Mouse (Mus musculus) adrenal gland, postnatal 25 days (tissue): Measurements from ENCODE around the gene Klf13. TPM values are rescaled to one million over a fixed set of nuclear protein-coding genes. Genes with fewer than 3 reads are reported as not detected.

Experiments
- DNase-seq: peaks from one replicate; pipeline ENCODE4 v3.0.0; 2021; ENCODE audit warnings: mixed read lengths
- long read RNA-seq: library from polyadenylated mRNA; stranded (forward); transcript quantifications from one replicate; pipeline ENCODE4 v2.0.0, GENCODE M21; 2021
- total RNA-seq: library from RNA; stranded (reverse); gene quantifications from 2 replicates; pipeline ENCODE4 v1.2.3, GENCODE M21; 2021

Gene Klf13
- total RNA-seq: 85.4 and 93.8 TPM in 2 replicates
- long read RNA-seq, full-length matches to known transcripts: 48 of 61 reads
- long read RNA-seq, partial matches to known transcripts: 7 of 61 reads
- long read RNA-seq, other reads (novel, unspliced or antisense): 6 of 61 reads

GRCm38 (mm10) chr7:63938914-63939396 lies at the start of gene Klf13:
Gene Klf13, minus strand, starts transcription at chr7:63938915.
- peak; percentile 96 for DNase-seq

DNA sequence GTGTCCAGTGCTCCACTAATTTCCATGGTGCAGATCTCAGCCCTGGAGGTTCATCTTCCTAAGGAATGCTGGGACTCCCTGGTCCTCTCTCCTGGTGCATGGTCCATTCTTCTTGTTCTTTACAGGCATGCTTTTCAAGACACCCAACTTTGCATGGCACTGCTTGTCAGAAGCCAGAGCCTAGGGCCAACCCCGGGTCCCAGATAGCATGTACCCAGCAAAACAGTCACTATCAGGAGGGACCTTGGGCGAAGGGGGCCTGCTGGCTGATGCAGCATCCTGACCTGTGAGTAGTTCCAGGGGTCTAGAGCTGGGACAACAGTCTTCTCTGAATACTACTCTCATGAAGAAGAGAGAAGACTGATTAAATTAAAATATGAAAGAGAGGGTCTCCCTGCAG lies 49.7 kb upstream of the Klf13 start:
- DNase-seq: no peak

GRCm38 (mm10) chr7:63986407-63987182 lies 47.9 kb upstream of the Klf13 start:
- DNase-seq: peak; percentile 46

- DNase-seq: no peak
Measured at GRCm38 (mm10) chr7:63985696-63986406, 47.1 kb upstream of the Klf13 start.

DNA sequence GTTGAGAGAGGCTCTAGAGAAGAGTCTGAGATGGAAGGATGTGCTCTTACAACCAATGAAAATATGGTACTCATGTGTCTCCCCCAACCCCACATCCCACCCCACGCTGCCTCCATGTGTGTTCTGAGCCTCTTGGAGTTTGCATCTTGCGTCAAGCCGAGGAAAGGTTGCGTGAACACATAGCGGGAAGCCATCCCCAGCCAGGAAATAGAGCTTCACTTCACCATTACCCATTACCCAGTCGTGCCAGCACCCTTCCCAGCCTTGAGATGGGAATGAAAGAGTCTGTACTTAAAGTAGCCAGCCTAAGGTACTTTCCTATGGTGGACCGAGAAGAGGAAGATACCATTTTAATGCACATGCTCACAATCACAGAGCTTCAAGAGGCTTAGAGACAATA lies 46.6 kb upstream of the Klf13 start:
- DNase-seq: no peak

- no peak for DNase-seq
Measured at GRCm38 (mm10) chr7:63984329-63984728, 45.6 kb upstream of the Klf13 start.

DNA sequence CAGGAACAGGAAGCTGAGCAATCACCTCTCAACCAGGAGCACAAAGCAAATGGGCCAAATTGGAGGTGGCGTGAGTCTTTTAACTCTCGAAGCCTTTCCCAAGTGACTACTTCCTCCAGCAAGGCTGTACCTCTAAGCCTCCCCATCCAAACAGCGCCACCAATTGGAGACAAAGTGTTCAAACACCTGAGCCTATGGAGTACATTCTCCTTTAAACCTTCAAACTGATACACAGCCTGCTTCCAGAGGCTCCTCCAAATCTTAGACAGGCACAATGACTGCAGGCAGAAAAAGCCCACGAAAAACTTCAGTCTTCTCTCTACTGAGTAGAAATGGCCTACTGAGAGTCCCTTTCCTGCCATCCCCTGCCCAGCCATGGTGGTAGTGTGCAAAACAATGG lies 38.9 kb upstream of the Klf13 start:
- no peak for DNase-seq

- DNase-seq: no peak
Measured at GRCm38 (mm10) chr7:63970986-63971385, 32.3 kb upstream of the Klf13 start.

- no peak for DNase-seq
Measured at GRCm38 (mm10) chr7:63969941-63970340, 31.2 kb upstream of the Klf13 start.

DNA sequence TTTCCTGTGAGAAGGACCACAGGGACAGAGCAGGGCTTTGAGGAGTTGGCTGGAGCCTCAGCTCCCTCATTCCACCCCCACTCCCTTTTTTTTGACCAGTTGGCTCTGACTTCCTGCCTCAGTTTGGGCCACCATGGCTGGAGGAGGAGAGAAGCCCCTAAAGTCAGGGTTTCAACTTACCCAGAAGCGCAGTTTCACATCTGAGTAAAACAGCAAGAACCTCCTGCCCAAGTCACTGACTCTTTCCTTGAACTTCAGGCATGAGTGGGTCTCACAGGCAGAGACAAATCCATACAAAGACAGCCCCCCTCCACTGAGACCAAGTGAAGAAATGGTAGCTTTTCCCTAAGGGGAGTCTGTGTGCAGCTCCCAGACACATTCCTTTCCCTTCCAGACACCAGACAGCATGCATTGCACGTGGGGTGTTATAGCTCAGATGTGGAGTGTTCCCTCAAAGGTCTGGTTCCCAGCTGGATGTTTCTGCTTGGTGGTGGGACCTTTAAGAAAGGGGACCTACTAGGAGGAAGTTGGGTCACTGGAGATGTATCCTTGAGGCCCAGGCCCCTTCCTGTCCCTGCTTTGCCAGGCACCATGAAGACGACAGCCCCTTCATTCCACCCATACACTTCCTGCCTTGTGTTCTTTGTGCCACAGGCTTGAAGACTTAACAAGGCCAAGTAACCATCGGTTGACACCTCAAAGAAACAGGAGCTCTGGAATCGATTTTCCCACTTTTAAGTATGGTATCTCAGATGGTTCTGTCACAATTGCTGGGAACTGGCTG lies 27.1 kb upstream of the Klf13 start:
- no peak for DNase-seq

DNA sequence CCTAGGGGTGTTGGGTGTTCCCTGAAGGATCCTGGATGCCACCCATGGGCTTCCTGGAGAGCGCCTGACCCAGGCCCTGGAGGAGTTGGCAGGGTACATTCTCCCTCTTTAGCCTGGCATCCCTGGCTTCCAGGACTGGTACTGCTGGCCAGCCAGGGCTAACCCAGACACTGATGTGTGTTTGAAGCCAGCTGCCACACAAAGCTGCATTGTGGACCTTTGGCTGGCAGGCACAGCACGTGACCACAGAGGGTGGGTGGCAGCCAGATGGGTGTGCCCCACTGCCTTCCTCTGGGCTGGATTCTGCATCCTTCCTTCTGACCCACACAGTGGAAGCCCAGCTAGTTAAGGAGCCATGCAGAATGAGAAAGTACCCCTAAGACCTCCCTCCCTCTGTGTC lies 26.4 kb upstream of the Klf13 start:
- no peak for DNase-seq

- no peak for DNase-seq
Measured at GRCm38 (mm10) chr7:63964121-63964520, 25.4 kb upstream of the Klf13 start.

DNA sequence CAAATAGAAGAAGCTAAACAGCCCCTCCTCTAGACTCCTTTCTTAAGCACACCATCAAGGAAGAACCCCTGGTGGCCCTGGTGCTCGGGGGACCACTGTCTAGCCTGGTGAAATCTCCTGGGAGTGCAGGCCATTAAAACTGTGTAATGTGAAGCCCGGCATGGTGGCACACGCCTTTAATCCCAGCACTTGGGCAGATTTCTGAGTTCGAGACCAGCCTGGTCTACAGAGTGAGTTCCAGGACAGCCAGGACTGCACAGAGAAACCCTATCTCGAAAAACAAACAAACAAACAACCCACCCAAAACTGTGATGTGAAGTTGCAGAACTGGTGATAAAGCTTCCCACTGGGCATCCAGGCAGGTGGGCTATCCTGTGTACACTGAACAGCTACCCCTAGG lies 24.9 kb upstream of the Klf13 start:
- DNase-seq: no peak

DNA sequence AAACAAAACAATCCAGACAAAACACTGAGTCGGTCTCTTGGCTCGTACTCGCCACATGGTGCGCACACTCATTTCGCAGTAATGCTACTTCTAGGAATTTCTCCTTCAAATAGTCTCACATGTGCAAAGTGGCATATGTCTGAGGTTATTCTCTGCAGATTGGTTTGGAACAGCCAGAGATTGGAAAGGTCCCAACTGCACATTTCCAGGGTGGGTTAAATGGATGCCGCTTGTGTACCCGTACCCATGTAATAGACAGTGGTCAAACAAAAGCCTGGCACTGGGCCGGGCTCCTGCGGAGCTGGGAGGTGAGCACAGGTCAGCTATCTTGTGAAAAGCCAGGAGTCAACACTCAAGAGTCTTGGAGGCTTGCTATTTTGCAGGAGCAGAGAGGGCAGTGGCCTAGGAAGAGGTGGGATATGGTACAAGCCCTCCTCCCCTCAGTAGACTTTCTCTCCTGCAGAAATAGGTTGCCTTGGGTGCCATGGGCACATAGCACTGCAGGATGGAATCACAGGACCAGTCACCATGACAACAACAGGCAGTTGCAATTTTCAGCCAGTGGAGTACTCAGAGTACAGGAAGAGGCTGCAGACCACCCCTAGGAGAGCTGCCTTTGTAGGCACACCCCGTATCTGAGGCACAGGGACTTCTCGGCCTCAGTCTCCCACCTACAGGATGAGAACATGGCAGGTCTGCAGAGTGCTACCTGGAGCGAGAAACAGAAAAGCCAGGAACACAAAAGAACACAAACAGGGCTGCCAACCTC lies 19.3 kb upstream of the Klf13 start:
- no peak for DNase-seq

GRCm38 (mm10) chr7:63956981-63957713 lies 18.4 kb upstream of the Klf13 start:
- DNase-seq: no peak

DNA sequence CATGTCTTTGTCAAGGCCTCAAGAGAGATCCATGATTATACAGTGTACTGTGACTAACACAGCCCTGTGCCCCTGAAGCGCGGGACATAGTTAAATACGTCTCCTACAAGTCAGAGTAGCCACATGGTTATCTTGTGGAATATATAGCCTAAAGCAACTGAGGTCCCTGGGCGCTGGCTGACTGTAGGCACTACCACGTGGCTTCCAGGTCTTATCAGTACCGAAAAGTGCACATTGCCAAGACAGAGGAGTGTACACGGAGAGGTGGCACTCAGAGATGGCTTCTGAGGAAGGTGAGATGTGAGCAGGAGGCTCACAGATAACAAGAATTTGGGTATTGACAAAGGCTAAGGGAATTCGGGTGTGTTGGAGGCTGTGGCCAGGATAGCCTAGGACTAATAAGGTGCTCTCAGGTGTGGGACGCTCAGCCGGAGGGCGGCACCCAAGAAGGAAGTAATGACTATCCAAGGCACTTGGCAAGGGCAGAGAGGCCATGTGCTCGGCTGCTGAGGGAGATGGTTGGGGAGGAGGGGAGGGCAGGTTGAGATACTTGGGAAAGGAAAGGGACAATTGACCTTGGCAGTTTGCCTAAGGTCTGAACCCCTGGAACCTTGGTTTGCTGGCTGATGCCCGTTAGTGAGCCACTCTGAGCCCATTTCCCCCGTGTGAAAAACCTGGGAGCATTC lies 17.6 kb upstream of the Klf13 start:
- DNase-seq: no peak

DNA sequence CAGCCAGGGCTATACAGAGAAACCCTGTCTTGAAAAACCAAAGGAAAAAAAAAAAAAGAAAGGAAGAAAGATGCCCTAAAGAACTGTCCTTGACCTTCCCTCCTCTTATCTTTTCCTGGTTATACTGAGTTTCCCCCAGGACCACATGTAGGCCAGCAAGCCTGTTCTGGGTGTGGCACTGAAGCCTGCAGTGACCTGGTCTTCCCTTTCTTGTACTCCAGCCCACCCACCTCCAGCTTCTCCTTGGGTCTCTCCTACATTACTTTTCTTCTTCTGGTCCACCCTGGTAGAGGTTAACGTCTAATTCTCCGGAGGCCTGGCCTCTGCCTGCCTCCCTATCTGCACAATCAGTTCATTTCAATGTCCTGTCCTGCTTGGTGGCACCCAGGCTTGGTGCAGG lies 16.7 kb upstream of the Klf13 start:
- no peak for DNase-seq

DNA sequence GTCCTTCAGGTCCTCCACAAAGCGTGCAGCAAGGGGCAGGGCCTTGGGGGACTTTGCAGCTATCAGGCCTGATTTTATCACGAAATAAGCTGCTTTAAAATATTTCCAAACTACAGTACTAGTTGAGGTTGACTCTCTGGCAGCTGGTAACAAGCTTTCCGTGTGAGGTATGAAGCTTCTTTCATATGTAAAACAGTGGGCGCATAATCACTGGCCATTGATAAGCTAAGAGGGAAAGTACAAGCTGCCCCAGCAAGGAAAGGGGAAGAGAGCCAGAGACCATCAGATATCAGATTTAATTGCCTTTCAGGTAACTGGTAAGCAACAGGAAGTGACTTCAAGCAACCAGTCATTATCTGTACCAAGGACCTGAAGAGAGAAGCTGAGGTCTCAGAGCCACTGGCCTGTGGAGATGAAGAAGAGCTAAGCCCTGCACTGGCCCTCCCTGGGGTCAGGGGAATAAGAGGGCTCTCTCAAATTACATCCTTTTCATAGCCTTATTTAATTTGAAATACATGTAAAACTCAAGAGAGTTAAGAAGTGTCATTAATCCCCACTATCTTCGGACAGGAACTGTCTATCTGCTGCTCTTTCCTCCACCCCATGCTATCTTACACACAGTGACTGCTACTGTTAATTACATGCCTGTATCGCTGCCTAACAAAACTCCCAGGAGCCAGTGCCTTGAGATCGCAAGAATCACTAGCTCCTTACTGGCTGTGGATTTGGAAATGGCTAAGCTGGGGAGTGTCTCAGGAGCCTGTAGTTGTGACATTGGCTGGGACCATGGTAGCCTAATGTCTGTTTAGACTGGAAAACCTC lies 13.6 kb upstream of the Klf13 start:
- no peak for DNase-seq

DNA sequence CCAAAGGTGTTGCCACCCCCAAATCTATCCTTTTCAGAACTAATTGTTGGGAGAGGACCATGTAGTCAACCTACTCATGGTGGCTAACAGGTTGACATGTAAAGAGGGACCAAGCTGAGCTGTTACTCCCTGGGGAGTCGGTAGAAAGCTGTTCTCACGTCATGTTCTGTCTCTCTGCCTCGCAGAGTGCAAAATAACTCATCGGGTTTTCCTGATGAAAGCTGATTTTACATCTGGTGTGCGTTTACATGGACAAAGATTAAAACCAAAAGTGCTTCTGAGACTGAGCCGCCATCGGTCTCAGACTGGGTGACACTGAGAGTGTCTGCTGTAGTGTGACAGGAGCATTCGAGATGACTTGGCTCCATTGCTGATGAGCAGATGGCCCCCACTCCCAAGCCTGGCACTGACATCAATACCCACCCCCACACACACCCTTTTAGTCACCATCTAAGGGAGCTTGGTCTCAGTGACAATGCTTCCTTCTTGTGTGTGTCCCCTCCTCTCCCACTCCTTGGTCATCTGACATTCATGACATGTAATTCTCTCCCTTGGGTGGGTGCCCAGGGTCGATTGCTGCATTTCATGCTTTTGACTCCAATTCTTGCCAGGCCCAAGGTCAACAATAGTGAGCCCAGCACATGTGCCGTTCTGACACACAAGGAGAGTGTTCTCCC lies 12.4 kb upstream of the Klf13 start:
- peak; percentile 72 for DNase-seq
